ENCODE assay signal across 10 mouse cellular contexts in the genomic region with DNA sequence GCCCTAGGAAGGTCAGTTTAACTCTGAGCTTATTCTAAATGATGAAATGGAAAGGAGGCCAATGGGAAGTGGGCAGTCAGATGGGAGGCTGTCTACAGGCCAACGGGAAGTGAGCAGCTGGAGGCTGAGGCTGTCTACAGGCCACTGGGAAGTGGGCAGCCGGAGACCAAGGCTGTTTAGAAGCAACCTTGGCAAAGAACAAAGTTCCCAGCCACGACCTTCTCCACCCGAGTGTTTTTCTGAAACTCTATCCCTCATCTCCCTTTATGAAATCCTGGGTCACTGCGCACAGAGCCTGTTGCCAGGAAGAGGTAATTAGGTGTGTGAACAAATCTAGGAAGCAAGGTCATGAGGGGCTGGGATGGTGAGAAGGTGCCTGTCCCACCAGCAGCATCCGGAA. TPM values are rescaled to one million over a fixed set of nuclear protein-coding genes. Genes with fewer than 3 reads are reported as not detected.
A peak's percentile ranks its signal among the peaks of the same experiment; 100 is the strongest.
DNase-seq lines count a peak whose midpoint lies in the region; ATAC-seq and TF ChIP-seq lines count a peak whose summit lies in the region.
"Had no signal": no experiment of that assay in that cellular context is flagged by ENCODE, and none has a peak within 500 bp of the region (broad histone marks: within the 10 kb centered on the region; RNA-seq: fewer than 3 reads in every experiment).

No protein-coding gene starts in this region.

- H3K4me3 ChIP-seq in heart, embryonic 13.5 days, result no peak overlapping the region
- no peak overlapping the region for H3K4me3 ChIP-seq in bone marrow, adult 2 months (replicated peaks; ENCODE audit: control insufficient read depth, low read depth, low read length)
- H3K4me3 ChIP-seq in intestine, postnatal 0 days (ENCODE audit: low read depth, low read length), result no peak overlapping the region
- no peak overlapping the region for H3K4me3 ChIP-seq in cerebellum, adult 2 months (replicated peaks; ENCODE audit: insufficient read depth, low read depth, low read length)
- H3K4me3 ChIP-seq: layer of hippocampus, adult 2 months had no signal

- no peak overlapping the region; the same call in 1 of the 2 replicates for H3K9ac ChIP-seq in heart, embryonic 13.5 days
- H3K9ac ChIP-seq in intestine, postnatal 0 days (ENCODE audit: low read depth, low read length), result no peak overlapping the region

- H3K27me3 ChIP-seq in heart, embryonic 13.5 days (replicated peaks), result no peaks in the 10 kb centered on the region
- no peaks in the 10 kb centered on the region for H3K27me3 ChIP-seq in intestine, postnatal 0 days (replicated peaks; ENCODE audit: control insufficient read depth, insufficient read depth, low read length)
- H3K27me3 ChIP-seq in cerebellum, adult 2 months (ENCODE audit: control insufficient read depth, insufficient read depth, low read length), result no peaks in the 10 kb centered on the region

- DNase-seq in heart, adult 8-10 months (ENCODE audit: low spot score), result no peak
- peak; percentile 46 for DNase-seq in lung, postnatal 25 days (ENCODE audit: low spot score)
- no peak for DNase-seq in left cerebral cortex, postnatal 36 days (ENCODE audit: low spot score in 2 of 2)
- no peak for DNase-seq in spleen, postnatal 4 days (ENCODE audit: low spot score in 2 of 2)
- no peak for DNase-seq in cerebellum, adult 2 months
- DNase-seq: cerebellum, postnatal 25 days had no signal

- no peak for ATAC-seq in heart, embryonic 13.5 days (ENCODE audit: extremely low read depth, insufficient number of reproducible peaks, low FRiP score, low TSS enrichment)
- no peak for ATAC-seq in intestine, postnatal 0 days

- H3K36me3 ChIP-seq in heart, embryonic 13.5 days, result peaks cover 48% of the 10 kb centered on the region
- peaks cover 7% of the 10 kb centered on the region for H3K36me3 ChIP-seq in intestine, postnatal 0 days (ENCODE audit: control insufficient read depth, insufficient read depth)

- no peak overlapping the region for H3K4me2 ChIP-seq in heart, embryonic 13.5 days
- no peak overlapping the region for H3K4me2 ChIP-seq in intestine, postnatal 0 days (replicated peaks; ENCODE audit: low read depth)

- H3K27ac ChIP-seq in heart, embryonic 13.5 days (replicated peaks), result peak overlapping the region; percentile 82
- H3K27ac ChIP-seq in bone marrow, adult 2 months (ENCODE audit: control insufficient read depth, insufficient read depth, low read depth, low read length, poor library complexity), result peak overlapping the region; percentile 67
- peak overlapping the region; percentile 15; the same call in 1 of the 2 replicates for H3K27ac ChIP-seq in intestine, postnatal 0 days (ENCODE audit: low read depth, low read length)
- no peak overlapping the region for H3K27ac ChIP-seq in cerebellum, adult 2 months (ENCODE audit: insufficient read depth, low read length)
- H3K27ac ChIP-seq: layer of hippocampus, adult 2 months had no signal

- intact Hi-C loops in left cerebral cortex, postnatal 36 days (cut with DNase I), result no loop called here

- no peaks in the 10 kb centered on the region for H3K9me3 ChIP-seq in heart, embryonic 13.5 days
- no peaks in the 10 kb centered on the region for H3K9me3 ChIP-seq in intestine, postnatal 0 days (ENCODE audit: control insufficient read depth)

- 0 out of 2 replicates have a peak, but pooled peaks have one; percentile 17 for TF ChIP-seq POLR2A in bone marrow, adult 2 months (IDR thresholded peaks at IDR 0.05; ENCODE audit: borderline replicate concordance, control insufficient read depth, low read depth, low read length)
- TF ChIP-seq POLR2A in cerebellum, adult 2 months (IDR thresholded peaks at IDR 0.05; ENCODE audit: borderline replicate concordance, insufficient read depth, low read length), result no peak

- 78% methylated on average over 6 of the region's 6 CpGs for WGBS in heart, embryonic 13.5 days
- 40% methylated on average over 6 of the region's 6 CpGs for WGBS in bone marrow, adult 2 months
- 67% methylated on average over 6 of the region's 6 CpGs for WGBS in intestine, postnatal 0 days
- 56% methylated on average over 6 of the region's 6 CpGs for WGBS in cerebellum, adult 2 months

- H3K4me1 ChIP-seq in heart, embryonic 13.5 days, result peaks cover 69% of the 10 kb centered on the region
- H3K4me1 ChIP-seq in bone marrow, adult 2 months (ENCODE audit: control insufficient read depth, insufficient read depth, low read length), result peaks cover 18% of the 10 kb centered on the region
- peaks cover 8% of the 10 kb centered on the region; the same call in 1 of the 2 replicates for H3K4me1 ChIP-seq in intestine, postnatal 0 days (replicated peaks; ENCODE audit: control insufficient read depth, insufficient read depth, low read length)
- H3K4me1 ChIP-seq in cerebellum, adult 2 months (ENCODE audit: control insufficient read depth, insufficient read depth, low read length), result no peaks in the 10 kb centered on the region

- no peak for TF ChIP-seq CTCF in bone marrow, adult 2 months (IDR thresholded peaks at IDR 0.05; ENCODE audit: control insufficient read depth, insufficient read depth, low read length)
- TF ChIP-seq CTCF in intestine, postnatal 0 days (IDR thresholded peaks at IDR 0.05; ENCODE audit: low read depth), result no peak
- no peak for TF ChIP-seq CTCF in cerebellum, adult 2 months (IDR thresholded peaks at IDR 0.05; ENCODE audit: borderline replicate concordance, insufficient read depth, low read depth, low read length)

RNA-seq across cellular contexts. Expression of gene Stn1, which starts 25.3 kb away (rescaled TPM):
- 36.6 and 37.3 TPM in 2 replicates for polyA plus RNA-seq in heart, embryonic 13.5 days (2015; fragmentation: Nextera tagmentation; extraction: Ambion mirVana)
- 10 to 100 TPM; 19.3 to 22.2 (median 20.0) TPM for total RNA-seq in heart, adult 8-10 months (2022)
- polyA plus RNA-seq in bone marrow, adult 2 months (2011; ENCODE audit: insufficient read depth, insufficient read length, low replicate concordance, missing spikeins), result 7.5 and 19.1 TPM in 2 replicates
- 11.4 and 14.9 TPM in 2 replicates for polyA plus RNA-seq in intestine, postnatal 0 days (2015; fragmentation: Nextera tagmentation; extraction: Ambion mirVana)
- 10 to 100 TPM; 23.9 to 30.8 TPM for total RNA-seq in left cerebral cortex, postnatal 36 days (2021)
- polyA plus RNA-seq in cerebellum, adult 2 months (2012; rRNA removed), result 10.1 and 10.7 TPM in 2 replicates

RNA-seq across cellular contexts. Expression of gene Sh3pxd2a, which starts 47.8 kb away (rescaled TPM):
- polyA plus RNA-seq in heart, embryonic 13.5 days (2015; fragmentation: Nextera tagmentation; extraction: Ambion mirVana), result 5.4 and 5.7 TPM in 2 replicates
- 10 to 100 TPM; 40.6 to 54.7 (median 46.2) TPM for total RNA-seq in heart, adult 8-10 months (2022)
- 6.3 and 8.3 TPM in 2 replicates for polyA plus RNA-seq in bone marrow, adult 2 months (2011; ENCODE audit: insufficient read depth, insufficient read length, low replicate concordance, missing spikeins)
- polyA plus RNA-seq in intestine, postnatal 0 days (2015; fragmentation: Nextera tagmentation; extraction: Ambion mirVana), result 2.2 and 2.4 TPM in 2 replicates
- 10 to 100 TPM; 27.9 to 36.1 TPM for total RNA-seq in left cerebral cortex, postnatal 36 days (2021)
- 7.3 and 7.9 TPM in 2 replicates for polyA plus RNA-seq in cerebellum, adult 2 months (2012; rRNA removed)
